Mouse (Mus musculus): ENCODE results near the gene Arhgef39.

Arhgef39 gene

DNA sequence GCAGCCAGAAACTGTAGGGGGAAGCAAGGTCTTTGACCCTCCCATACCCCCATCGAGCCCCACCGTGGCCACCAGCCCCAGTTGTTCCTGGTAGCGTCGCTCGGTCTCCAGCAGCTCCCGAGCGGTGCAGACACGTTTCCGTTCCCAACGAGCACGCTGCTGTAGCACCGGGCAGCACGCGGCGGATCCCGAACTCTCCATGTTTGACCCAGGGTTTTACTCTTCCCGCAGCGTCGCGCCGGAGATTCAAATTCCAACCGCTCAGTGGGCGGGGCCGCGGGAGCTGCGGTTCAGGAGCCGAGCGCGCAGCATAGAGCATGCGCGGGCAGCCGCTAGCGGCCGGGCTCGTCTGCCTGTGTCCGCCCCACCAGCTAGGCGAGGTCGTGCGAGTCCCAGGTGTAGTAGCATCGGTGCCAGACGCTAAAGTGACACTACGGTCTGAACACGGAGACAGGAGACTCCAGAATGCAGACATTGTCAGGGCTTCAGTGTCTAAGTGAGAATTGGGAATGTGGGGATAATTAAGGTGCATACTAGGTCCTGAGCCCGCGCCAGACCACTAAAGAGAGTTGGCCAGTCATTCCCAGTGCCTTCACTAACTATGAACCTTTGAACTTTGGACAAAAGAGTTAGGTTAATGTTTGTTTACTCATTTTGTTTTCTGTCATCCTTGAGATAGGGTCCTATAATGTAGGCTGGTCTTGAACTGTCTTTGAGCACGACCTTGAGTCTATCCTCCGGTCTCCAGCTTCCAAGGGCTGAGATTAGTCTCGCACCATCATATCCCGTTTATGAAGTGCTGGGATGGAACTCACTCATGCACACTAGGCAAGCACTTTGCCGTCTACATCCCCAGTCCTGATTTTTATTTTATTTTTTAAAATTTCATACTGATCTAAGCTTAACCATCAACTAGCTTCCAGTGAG lies at the start of gene Arhgef39:
Gene Arhgef39 (minus strand): TSS at position 289 of the 927 bp plus-strand sequence.
- peak; percentile 84 for DNase-seq (ENCODE audit: low read depth, low spot score)

- no peak for DNase-seq (ENCODE audit: low read depth, low spot score)
These were observed 49.6 kb upstream of the Arhgef39 start for GRCm38 (mm10) chr4:43549055-43549454.

- DNase-seq (ENCODE audit: low read depth, low spot score) = no peak
These were observed 47.7 kb upstream of the Arhgef39 start for GRCm38 (mm10) chr4:43547160-43547559.

DNA sequence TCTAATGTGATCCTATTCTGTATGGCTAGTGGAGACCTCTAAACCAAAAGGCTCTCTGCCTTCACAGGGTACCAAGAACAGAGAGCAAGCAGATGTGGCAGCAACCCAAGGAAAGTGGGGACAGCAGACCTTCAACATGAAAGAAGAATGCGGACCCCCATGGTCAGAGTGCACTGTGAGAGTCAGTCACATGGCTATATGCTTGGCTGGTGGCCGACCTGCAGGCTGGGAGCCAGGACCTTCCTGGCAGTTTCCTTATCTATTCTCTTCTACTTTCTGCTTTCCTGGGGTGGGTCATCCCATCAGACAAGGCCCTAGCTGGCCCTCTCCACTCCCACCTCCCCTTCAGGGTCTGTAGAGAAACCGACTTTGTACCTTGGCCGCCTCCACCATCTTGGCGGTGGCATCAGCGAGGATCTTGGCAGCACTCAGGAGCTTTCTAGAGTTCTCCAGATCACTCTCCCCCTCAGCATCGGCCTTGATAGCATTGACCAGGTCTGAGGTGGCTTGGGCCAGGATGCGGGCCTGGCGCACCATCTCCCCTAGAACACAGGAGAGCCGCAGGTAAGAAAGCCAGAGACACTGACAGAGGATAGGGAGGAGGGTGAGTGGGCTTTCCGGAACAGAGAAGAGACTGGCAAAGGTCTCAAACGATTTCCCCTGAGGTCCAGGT lies 47.0 kb upstream of the Arhgef39 start:
- no peak for DNase-seq (ENCODE audit: low read depth, low spot score)

- DNase-seq (ENCODE audit: low read depth, low spot score) = no peak
These were observed 42.5 kb upstream of the Arhgef39 start for GRCm38 (mm10) chr4:43542044-43542443.

DNA sequence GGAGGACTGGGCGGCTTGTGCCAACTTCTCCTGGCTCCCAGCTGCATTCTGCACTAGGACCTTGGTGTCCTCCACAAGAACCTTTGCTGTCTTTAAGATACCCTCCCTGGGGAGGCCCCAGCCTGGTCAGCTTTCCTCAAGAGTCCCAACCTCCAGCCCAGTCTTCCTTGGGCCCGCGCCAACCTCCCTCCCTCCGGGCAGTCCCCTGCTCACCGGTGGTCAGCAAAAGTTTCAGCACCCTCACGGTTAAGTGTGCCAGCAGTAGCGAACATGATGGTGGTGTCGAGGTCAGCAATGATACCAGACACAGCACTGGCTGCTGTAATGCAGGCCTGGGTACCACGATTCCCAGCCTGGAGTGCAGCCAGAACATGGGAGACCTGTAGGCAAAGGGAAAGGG lies 36.5 kb upstream of the Arhgef39 start:
- no peak for DNase-seq (ENCODE audit: low read depth, low spot score)

DNA sequence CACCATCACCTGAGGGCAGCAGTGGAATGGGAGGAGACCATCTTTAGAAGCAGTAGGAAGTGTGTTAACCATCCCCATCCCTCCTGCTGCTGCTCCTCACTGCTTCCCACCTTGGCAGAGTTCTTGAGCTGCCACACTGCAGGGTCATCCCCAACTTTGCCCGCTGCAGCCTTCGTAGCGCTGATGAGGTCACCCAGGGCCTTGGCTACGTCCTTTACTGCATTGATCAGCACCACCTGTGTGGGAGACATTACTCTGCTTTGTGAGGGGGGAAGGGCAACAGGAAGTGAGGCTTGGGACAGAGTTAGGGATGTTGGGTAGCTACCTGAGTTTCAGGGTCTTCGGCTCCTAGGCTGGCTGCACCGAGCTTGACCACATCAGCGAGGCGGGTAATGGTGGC lies 36.1 kb upstream of the Arhgef39 start:
- DNase-seq (ENCODE audit: low read depth, low spot score) = no peak

- DNase-seq (ENCODE audit: low read depth, low spot score) = no peak
These were observed 33.8 kb upstream of the Arhgef39 start for GRCm38 (mm10) chr4:43533270-43533669.

GRCm38 (mm10) chr4:43530581-43530980 lies 31.1 kb upstream of the Arhgef39 start:
- DNase-seq (ENCODE audit: low read depth, low spot score) = peak; percentile 74

GRCm38 (mm10) chr4:43530081-43530501 lies 30.6 kb upstream of the Arhgef39 start:
- no peak for DNase-seq (ENCODE audit: low read depth, low spot score)

- DNase-seq (ENCODE audit: low read depth, low spot score) = no peak
These were observed 29.0 kb upstream of the Arhgef39 start for GRCm38 (mm10) chr4:43528487-43528886.

DNA sequence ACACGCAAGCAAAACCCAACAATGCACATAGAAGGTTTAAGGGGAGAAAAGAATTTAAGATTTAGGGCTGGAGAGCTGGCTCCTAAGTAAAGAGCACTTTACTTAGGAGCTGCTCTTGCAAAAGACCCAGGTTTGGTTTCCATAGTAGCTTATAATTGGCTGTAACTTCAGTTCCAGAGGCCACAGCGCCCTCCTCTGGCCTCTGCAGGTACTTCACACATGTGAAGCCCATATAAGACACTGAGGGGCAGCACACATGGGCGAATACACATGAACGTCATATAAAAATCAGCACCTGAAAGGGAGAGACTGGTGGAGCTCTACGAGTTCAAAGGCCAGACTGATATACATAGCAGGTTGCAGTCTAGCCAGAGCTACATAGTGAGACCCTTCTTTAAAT lies 28.4 kb upstream of the Arhgef39 start:
- no peak for DNase-seq (ENCODE audit: low read depth, low spot score)

- peak; percentile 89 for DNase-seq (ENCODE audit: low read depth, low spot score)
These were observed 20.5 kb upstream of the Arhgef39 start for GRCm38 (mm10) chr4:43519956-43520355.

GRCm38 (mm10) chr4:43519551-43519950 lies 20.1 kb upstream of the Arhgef39 start:
- DNase-seq (ENCODE audit: low read depth, low spot score) = no peak

DNA sequence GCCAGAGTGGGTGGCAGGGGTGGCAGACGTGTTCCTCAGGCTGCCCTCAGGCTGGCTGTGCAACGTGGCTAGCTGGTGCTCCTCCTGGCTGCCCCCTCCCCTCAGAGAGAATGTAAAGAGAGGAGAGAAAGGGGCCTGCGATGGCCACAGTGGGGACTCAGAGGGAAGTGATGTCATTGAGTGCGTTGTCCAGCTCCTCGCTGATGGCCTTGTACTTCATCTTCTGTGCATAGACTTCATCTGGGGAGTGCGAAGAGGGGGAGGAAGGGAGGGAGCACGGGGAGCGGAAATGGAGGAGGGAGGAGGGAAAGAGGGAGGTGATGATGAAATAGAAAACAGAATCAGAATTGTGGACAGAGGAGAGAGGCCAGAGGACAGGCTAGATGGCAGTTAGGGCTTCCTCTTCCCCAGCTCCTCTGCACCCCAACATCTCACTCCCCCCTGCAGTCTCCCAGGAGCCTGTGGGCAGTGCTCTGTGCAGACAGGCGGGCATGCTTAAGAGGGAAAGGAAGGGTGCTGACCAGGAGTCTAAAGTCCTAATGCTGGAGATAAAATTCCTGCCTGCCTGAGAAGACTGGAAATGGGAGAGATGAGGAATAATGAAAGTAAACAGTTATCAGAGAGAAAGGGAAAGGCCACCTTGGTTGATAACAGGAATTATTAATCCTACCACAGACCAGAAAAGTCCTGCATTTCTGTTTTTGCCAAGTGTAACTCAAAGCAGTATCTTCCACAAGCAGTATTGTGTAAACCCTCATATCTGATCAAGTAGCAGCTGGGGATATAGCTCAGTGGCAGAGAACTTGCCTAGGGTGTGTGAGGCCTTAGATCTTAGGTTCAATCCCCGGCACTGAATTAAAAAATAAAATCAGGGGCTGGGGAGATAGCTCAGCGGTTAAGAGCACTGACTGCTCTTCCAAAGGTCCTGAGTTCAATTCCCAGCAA lies 16.5 kb upstream of the Arhgef39 start:
- DNase-seq (ENCODE audit: low read depth, low spot score) = no peak

DNA sequence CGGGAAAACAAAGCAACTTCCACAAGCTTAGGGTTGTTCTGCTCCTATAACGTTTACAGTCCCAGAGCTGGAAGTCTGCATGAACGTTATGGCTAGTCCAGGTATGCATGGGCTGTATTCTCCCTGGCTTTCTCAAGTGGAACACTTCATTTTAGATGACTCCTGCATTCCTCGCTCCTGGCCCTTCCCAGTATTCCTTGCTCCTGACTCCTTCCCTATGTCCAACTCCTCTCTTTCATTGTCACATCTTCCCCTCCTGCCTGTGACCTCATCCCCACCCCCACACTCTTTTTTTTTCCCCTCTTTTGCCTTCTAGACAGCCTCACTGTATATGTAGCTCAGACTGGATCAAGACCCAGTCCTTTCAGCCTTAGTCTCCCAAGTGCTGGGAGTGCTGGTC lies 14.3 kb upstream of the Arhgef39 start:
- DNase-seq (ENCODE audit: low read depth, low spot score) = no peak

DNA sequence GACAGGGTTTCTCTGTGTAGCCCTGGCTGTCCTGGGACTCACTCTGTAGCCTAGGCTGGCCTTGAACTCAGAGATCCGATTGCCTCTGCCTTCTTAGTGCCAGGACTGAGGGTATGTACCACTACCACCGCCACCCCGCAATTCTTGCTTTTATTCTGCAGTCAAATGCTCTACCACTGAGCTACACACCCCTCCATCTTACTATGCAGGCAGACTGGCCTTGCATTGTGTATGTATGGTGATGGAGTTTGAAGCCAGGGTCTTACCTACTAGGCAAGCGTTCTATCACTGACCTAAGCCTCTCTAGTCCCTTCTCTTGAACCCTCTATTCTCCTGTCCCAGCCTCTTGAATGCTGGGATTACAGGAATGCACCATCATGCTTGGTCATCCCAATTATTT lies 13.8 kb upstream of the Arhgef39 start:
- DNase-seq (ENCODE audit: low read depth, low spot score) = no peak

DNA sequence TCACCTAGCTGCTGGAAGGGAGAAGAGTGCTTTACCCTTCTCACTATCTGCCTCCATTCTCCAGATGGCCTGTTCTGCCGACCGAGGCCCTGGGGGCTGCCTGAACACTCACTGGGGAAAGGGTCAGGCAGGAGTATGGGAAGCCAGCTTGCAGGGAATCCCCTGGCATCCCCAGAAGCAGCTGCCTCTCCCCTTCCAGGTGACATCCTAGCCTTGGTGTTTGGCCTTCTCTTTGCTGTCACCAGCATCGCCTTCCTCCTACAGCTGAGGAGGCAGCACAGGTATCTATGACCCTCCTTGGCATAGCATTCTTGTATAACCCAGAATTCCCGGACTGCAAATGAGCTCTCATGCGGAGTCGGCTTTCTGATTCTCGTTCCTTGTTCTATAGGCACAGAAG lies 13.2 kb upstream of the Arhgef39 start:
- DNase-seq (ENCODE audit: low read depth, low spot score) = no peak

DNA sequence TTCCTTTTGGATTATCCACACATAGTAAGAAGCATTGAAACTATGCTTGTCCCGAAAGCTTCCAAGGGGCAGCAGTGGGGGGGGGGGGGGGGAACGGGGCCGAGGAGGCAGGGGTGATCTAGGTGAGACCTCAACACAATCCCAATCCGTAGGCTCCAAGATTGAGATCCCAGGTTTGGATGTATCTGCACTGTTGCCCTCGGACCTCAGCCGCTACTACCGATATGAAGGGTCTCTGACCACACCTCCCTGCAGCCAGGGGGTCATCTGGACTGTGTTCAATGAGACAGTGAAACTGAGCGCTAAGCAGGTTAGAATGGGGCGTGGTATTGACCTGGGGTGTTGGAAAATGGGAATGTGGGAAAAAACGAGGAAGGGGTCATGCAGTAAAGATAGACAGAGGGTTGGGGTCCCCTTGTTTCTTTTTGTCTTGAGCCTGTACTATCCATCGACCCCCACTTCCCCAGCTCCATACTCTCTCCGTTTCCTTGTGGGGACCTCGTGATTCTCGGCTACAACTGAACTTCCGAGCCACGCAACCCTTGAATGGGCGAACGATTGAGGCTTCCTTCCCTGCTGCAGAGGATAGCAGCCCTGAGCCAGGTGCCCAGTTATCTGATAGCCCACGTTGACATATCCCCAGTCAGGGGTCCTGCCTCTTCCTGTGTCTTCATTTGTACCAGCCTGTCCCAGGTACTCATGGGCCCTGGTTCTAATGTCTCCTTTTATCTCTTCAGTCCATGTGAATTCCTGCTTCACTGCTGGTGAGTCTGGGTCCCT lies 12.4 kb upstream of the Arhgef39 start:
- DNase-seq (ENCODE audit: low read depth, low spot score) = no peak

GRCm38 (mm10) chr4:43509109-43509508 lies 9.6 kb upstream of the Arhgef39 start:
- DNase-seq (ENCODE audit: low read depth, low spot score) = no peak

DNA sequence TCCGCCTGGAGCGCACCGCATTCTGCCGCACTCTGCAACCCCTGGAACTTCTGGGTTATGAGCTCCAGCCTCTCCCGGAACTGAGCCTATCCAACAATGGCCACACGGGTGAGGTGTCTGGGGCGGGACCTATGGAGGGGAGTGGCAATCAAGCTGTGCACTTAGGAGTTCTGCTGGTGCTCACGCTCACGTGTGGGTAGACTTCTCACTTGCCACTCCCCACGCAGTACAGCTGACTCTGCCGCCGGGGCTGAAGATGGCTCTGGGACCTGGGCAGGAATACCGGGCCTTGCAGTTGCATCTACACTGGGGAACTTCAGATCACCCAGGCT lies 9.1 kb upstream of the Arhgef39 start:
- DNase-seq (ENCODE audit: low read depth, low spot score) = peak; percentile 55

All from forelimb bud, embryonic 11.5 days (tissue).